Mouse (Mus musculus): ENCODE measurements around the gene Mmgt2. TPM values are rescaled to one million over a fixed set of nuclear protein-coding genes. Genes with fewer than 3 reads are reported as not detected.
A peak's percentile ranks its signal among the peaks of the same experiment; 100 is the strongest.

Mmgt2 gene
- polyA plus RNA-seq, 1 experiment from 2014 or later, result 25.7 TPM

GRCm38 (mm10) chr11:62669471-62669870 lies 21.0 kb downstream of the Mmgt2 start:
- no peak overlapping the region for H3K9ac ChIP-seq (ENCODE audit: low read depth, low read length)
- H3K36me3 ChIP-seq (ENCODE audit: control insufficient read depth, insufficient read depth, low read length), result no peaks in the 10 kb centered on the region; the same call in 1 of the 2 replicates
- no peak overlapping the region for H3K27ac ChIP-seq (ENCODE audit: low read depth, low read length)
- no peak overlapping the region for H3K4me2 ChIP-seq
- H3K4me1 ChIP-seq (replicated peaks; ENCODE audit: control insufficient read depth, insufficient read depth, low read length), result no peaks in the 10 kb centered on the region
- no peak overlapping the region for H3K4me3 ChIP-seq (ENCODE audit: low read depth, low read length)
- H3K9me3 ChIP-seq (ENCODE audit: control insufficient read depth, low read length), result no peaks in the 10 kb centered on the region
- no peaks in the 10 kb centered on the region for H3K27me3 ChIP-seq (replicated peaks; ENCODE audit: control insufficient read depth, insufficient read depth, low read length)
- DNase-seq (ENCODE audit: low spot score) (no peak), ATAC-seq (replicated peaks; ENCODE audit: low FRiP score) (no peak)
- 60% methylated on average over 12 of the region's 12 CpGs for WGBS

GRCm38 (mm10) chr11:62670006-62670405 lies 21.5 kb downstream of the Mmgt2 start:
- WGBS, result 75% methylated on average over 6 of the region's 6 CpGs
- no peak overlapping the region for H3K4me2 ChIP-seq
- no peaks in the 10 kb centered on the region for H3K9me3 ChIP-seq (ENCODE audit: control insufficient read depth, low read length)
- no peak for DNase-seq (ENCODE audit: low spot score)
- H3K27me3 ChIP-seq (replicated peaks; ENCODE audit: control insufficient read depth, insufficient read depth, low read length), result no peaks in the 10 kb centered on the region
- H3K36me3 ChIP-seq (ENCODE audit: control insufficient read depth, insufficient read depth, low read length), result no peaks in the 10 kb centered on the region; the same call in 1 of the 2 replicates
- H3K9ac ChIP-seq (ENCODE audit: low read depth, low read length), result no peak overlapping the region
- no peak overlapping the region for H3K27ac ChIP-seq (ENCODE audit: low read depth, low read length)
- no peaks in the 10 kb centered on the region for H3K4me1 ChIP-seq (replicated peaks; ENCODE audit: control insufficient read depth, insufficient read depth, low read length)
- no peak overlapping the region for H3K4me3 ChIP-seq (ENCODE audit: low read depth, low read length)
- no peak for ATAC-seq (replicated peaks; ENCODE audit: low FRiP score)

- peak overlapping the region; percentile 31 for H3K4me3 ChIP-seq (ENCODE audit: low read depth, low read length)
- H3K36me3 ChIP-seq (ENCODE audit: control insufficient read depth, insufficient read depth, low read length), result no peaks in the 10 kb centered on the region
- ATAC-seq (replicated peaks; ENCODE audit: low FRiP score) (peak; percentile 80), DNase-seq (ENCODE audit: low spot score) (peak; percentile 68)
- H3K4me2 ChIP-seq, result peak overlapping the region; percentile 62
- peak overlapping the region; percentile 48; the same call in 1 of the 2 replicates for H3K9ac ChIP-seq (ENCODE audit: low read depth, low read length)
- no peaks in the 10 kb centered on the region for H3K9me3 ChIP-seq (ENCODE audit: control insufficient read depth, low read length)
- WGBS, result 19% methylated on average over 17 of the region's 17 CpGs
- H3K4me1 ChIP-seq (replicated peaks; ENCODE audit: control insufficient read depth, insufficient read depth, low read length), result no peaks in the 10 kb centered on the region
- H3K27me3 ChIP-seq (replicated peaks; ENCODE audit: control insufficient read depth, insufficient read depth, low read length), result no peaks in the 10 kb centered on the region
- no peak overlapping the region for H3K27ac ChIP-seq (ENCODE audit: low read depth, low read length)
Measured at GRCm38 (mm10) chr11:62675480-62676289, 27.2 kb downstream of the Mmgt2 start.

- Histone ChIP-seq H3K4me2 (no peak overlapping the region), H3K27me3 (replicated peaks; ENCODE audit: control insufficient read depth, insufficient read depth, low read length) (no peaks in the 10 kb centered on the region), H3K4me3 (ENCODE audit: low read depth, low read length) (no peak overlapping the region), H3K9me3 (ENCODE audit: control insufficient read depth, low read length) (no peaks in the 10 kb centered on the region), H3K9ac (ENCODE audit: low read depth, low read length) (no peak overlapping the region), H3K27ac (ENCODE audit: low read depth, low read length) (no peak overlapping the region), H3K36me3 (ENCODE audit: control insufficient read depth, insufficient read depth, low read length) (no peaks in the 10 kb centered on the region), H3K4me1 (replicated peaks; ENCODE audit: control insufficient read depth, insufficient read depth, low read length) (no peaks in the 10 kb centered on the region)
- DNase-seq (ENCODE audit: low spot score) (no peak), ATAC-seq (replicated peaks; ENCODE audit: low FRiP score) (no peak)
- WGBS, result 88% methylated on average over 4 of the region's 4 CpGs
Measured at GRCm38 (mm10) chr11:62676290-62676596, 27.8 kb downstream of the Mmgt2 start.

- no peak overlapping the region for H3K4me2 ChIP-seq
- no peak for DNase-seq (ENCODE audit: low spot score)
- no peak overlapping the region for H3K4me3 ChIP-seq (ENCODE audit: low read depth, low read length)
- H3K36me3 ChIP-seq (ENCODE audit: control insufficient read depth, insufficient read depth, low read length), result no peaks in the 10 kb centered on the region
- no peaks in the 10 kb centered on the region for H3K9me3 ChIP-seq (ENCODE audit: control insufficient read depth, low read length)
- H3K27me3 ChIP-seq (replicated peaks; ENCODE audit: control insufficient read depth, insufficient read depth, low read length), result no peaks in the 10 kb centered on the region
- H3K27ac ChIP-seq (ENCODE audit: low read depth, low read length), result no peak overlapping the region
- no peak overlapping the region for H3K9ac ChIP-seq (ENCODE audit: low read depth, low read length)
- 74% methylated on average over 7 of the region's 7 CpGs for WGBS
- ATAC-seq (replicated peaks; ENCODE audit: low FRiP score), result no peak
- H3K4me1 ChIP-seq (replicated peaks; ENCODE audit: control insufficient read depth, insufficient read depth, low read length), result no peaks in the 10 kb centered on the region
Measured at GRCm38 (mm10) chr11:62678778-62679354, 30.4 kb downstream of the Mmgt2 start.

- Histone ChIP-seq H3K9ac (ENCODE audit: low read depth, low read length) (no peak overlapping the region), H3K4me2 (no peak overlapping the region), H3K36me3 (ENCODE audit: control insufficient read depth, insufficient read depth, low read length) (no peaks in the 10 kb centered on the region), H3K4me1 (replicated peaks; ENCODE audit: control insufficient read depth, insufficient read depth, low read length) (no peaks in the 10 kb centered on the region), H3K27ac (ENCODE audit: low read depth, low read length) (no peak overlapping the region), H3K4me3 (ENCODE audit: low read depth, low read length) (no peak overlapping the region), H3K9me3 (ENCODE audit: control insufficient read depth, low read length) (no peaks in the 10 kb centered on the region), H3K27me3 (replicated peaks; ENCODE audit: control insufficient read depth, insufficient read depth, low read length) (no peaks in the 10 kb centered on the region)
- ATAC-seq (replicated peaks; ENCODE audit: low FRiP score) (no peak), DNase-seq (ENCODE audit: low spot score) (no peak)
- WGBS, result 73% methylated on average over 4 of the region's 4 CpGs
Measured at GRCm38 (mm10) chr11:62679954-62680353, 31.5 kb downstream of the Mmgt2 start.

- H3K4me2 ChIP-seq, result no peak overlapping the region
- whole genome bisulfite sequencing, result 77% methylated on average over 3 of the region's 3 CpGs
- ATAC-seq (replicated peaks; ENCODE audit: low FRiP score), result no peak
Measured at GRCm38 (mm10) chr11:62691592-62691991, 43.1 kb downstream of the Mmgt2 start.

GRCm38 (mm10) chr11:62693299-62694184 lies 45.1 kb downstream of the Mmgt2 start:
- no peak overlapping the region for H3K9ac ChIP-seq (ENCODE audit: low read depth, low read length)
- no peak overlapping the region for H3K4me2 ChIP-seq
- no peaks in the 10 kb centered on the region for H3K9me3 ChIP-seq (ENCODE audit: control insufficient read depth, low read length)
- no peak overlapping the region for H3K4me3 ChIP-seq (ENCODE audit: low read depth, low read length)
- WGBS, result 27% methylated on average over 9 of the region's 11 CpGs
- no peak overlapping the region for H3K27ac ChIP-seq (ENCODE audit: low read depth, low read length)
- no peaks in the 10 kb centered on the region for H3K36me3 ChIP-seq (ENCODE audit: control insufficient read depth, insufficient read depth, low read length)
- no peaks in the 10 kb centered on the region for H3K27me3 ChIP-seq (replicated peaks; ENCODE audit: control insufficient read depth, insufficient read depth, low read length)
- ATAC-seq (replicated peaks; ENCODE audit: low FRiP score), result peak; percentile 51; the same call in 1 of the 2 replicates
- no peaks in the 10 kb centered on the region for H3K4me1 ChIP-seq (replicated peaks; ENCODE audit: control insufficient read depth, insufficient read depth, low read length)
- peak; percentile 47 for DNase-seq (ENCODE audit: low spot score)

More at GRCm38 (mm10) chr11:62691592-62691991, 43.1 kb downstream of the Mmgt2 start:
- Histone ChIP-seq H3K27ac (ENCODE audit: low read depth, low read length) (no peak overlapping the region), H3K36me3 (ENCODE audit: control insufficient read depth, insufficient read depth, low read length) (no peaks in the 10 kb centered on the region), H3K27me3 (replicated peaks; ENCODE audit: control insufficient read depth, insufficient read depth, low read length) (no peaks in the 10 kb centered on the region), H3K9me3 (ENCODE audit: control insufficient read depth, low read length) (no peaks in the 10 kb centered on the region), H3K4me3 (ENCODE audit: low read depth, low read length) (no peak overlapping the region), H3K9ac (ENCODE audit: low read depth, low read length) (no peak overlapping the region), H3K4me1 (replicated peaks; ENCODE audit: control insufficient read depth, insufficient read depth, low read length) (no peaks in the 10 kb centered on the region)
- DNase-seq (ENCODE audit: low spot score), result no peak
